Mouse (Mus musculus): ENCODE measurements at regions not wholly inside any gene's neighbourhood (a gene's known extent, or its start where the extent isn't known, plus 50 kb on each side); places are given as distances from the start of the nearest gene placed in this dataset.

GRCm38 (mm10) chr6:127243032-127243431 lies 91.0 kb upstream of the Ccnd2 start:
- no peak for TF ChIP-seq CTCF (IDR thresholded peaks at IDR 0.05; ENCODE audit: borderline replicate concordance, insufficient read depth, low read depth, low read length)
- no peak for TF ChIP-seq POLR2A (IDR thresholded peaks at IDR 0.05; ENCODE audit: borderline replicate concordance, insufficient read depth, low read length)
